Mouse (Mus musculus): ENCODE data around the gene Lonp2. TPM values are rescaled to one million over a fixed set of nuclear protein-coding genes. Genes with fewer than 3 reads are reported as not detected.

Lonp2 gene
- 100 and 103 TPM in 2 replicates for polyA plus RNA-seq (2015; fragmentation: Nextera tagmentation; extraction: Ambion mirVana)

- Histone ChIP-seq H3K27me3 (no peaks in the 10 kb centered on the region), H3K4me3 (peak within 1 kb of the TSS; percentile 94), H3K4me1 (replicated peaks) (peaks cover 23% of the 10 kb centered on the region), H3K9me3 (no peaks in the 10 kb centered on the region), H3K9ac (peak within 1 kb of the TSS; percentile 89), H3K4me2 (peak within 1 kb of the TSS; percentile 83), H3K36me3 (no peaks in the 10 kb centered on the region), H3K27ac (replicated peaks) (peak within 1 kb of the TSS; percentile 91)
- WGBS = under 1% methylated on average over 58 of the region's 62 CpGs
- ATAC-seq (ENCODE audit: low read depth) = peak; percentile 99
These were observed at the start of gene Lonp2 for GRCm38 (mm10) chr8:86623911-86624731. Lonp2 (plus strand) TSS chr8:86624043.

GRCm38 (mm10) chr8:86577547-86577946, 46.3 kb upstream of the Lonp2 start:
- no peaks in the 10 kb centered on the region for H3K27me3 ChIP-seq
- H3K4me3 ChIP-seq = no peak overlapping the region
- H3K9me3 ChIP-seq = no peaks in the 10 kb centered on the region
- 74% methylated on average over 8 of the region's 8 CpGs for WGBS
- no peak overlapping the region for H3K4me2 ChIP-seq
- no peak overlapping the region for H3K9ac ChIP-seq
- H3K4me1 ChIP-seq (replicated peaks) = no peaks in the 10 kb centered on the region
- H3K27ac ChIP-seq (replicated peaks) = no peak overlapping the region
- H3K36me3 ChIP-seq = no peaks in the 10 kb centered on the region
- ATAC-seq (ENCODE audit: low read depth) = no peak

DNA sequence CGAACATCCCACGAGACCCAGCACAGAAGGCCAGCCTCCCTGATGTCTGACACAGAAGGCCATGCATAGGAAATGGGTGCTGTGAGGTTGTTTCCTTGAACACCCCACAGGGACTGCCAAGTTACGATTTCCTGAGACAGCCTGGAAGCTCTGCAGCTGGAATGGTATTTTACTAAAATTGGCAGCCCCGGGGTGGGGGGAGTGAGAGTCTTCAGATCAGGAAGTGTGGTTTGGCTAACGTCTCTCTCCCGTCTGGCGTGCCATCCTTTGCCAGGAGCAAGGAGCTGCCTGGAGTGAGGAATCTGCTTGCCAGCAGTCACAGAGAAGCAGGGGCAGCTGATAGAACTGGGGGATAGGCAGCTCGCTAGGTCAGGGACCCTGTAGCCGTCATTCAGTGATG, 45.8 kb upstream of the Lonp2 start:
- no peak overlapping the region for H3K4me3 ChIP-seq
- H3K9ac ChIP-seq = no peak overlapping the region
- H3K4me1 ChIP-seq (replicated peaks) = no peaks in the 10 kb centered on the region
- H3K4me2 ChIP-seq = no peak overlapping the region
- 62% methylated on average over 9 of the region's 9 CpGs for whole genome bisulfite sequencing
- H3K27ac ChIP-seq (replicated peaks) = no peak overlapping the region
- H3K27me3 ChIP-seq = no peaks in the 10 kb centered on the region
- H3K9me3 ChIP-seq = no peaks in the 10 kb centered on the region
- ATAC-seq (ENCODE audit: low read depth) = no peak
- H3K36me3 ChIP-seq = no peaks in the 10 kb centered on the region

- WGBS = 79% methylated on average over 8 of the region's 8 CpGs
- Histone ChIP-seq H3K4me1 (replicated peaks) (no peaks in the 10 kb centered on the region), H3K36me3 (no peaks in the 10 kb centered on the region), H3K4me2 (no peak overlapping the region), H3K27me3 (no peaks in the 10 kb centered on the region), H3K27ac (replicated peaks) (no peak overlapping the region), H3K9me3 (no peaks in the 10 kb centered on the region), H3K4me3 (no peak overlapping the region), H3K9ac (no peak overlapping the region)
- no peak for ATAC-seq (ENCODE audit: low read depth)
These were observed 45.1 kb upstream of the Lonp2 start for GRCm38 (mm10) chr8:86578693-86579092.

- Histone ChIP-seq H3K27me3 (no peaks in the 10 kb centered on the region), H3K4me3 (no peak within 1 kb of the TSS), H3K9ac (no peak within 1 kb of the TSS), H3K4me1 (replicated peaks) (no peaks in the 10 kb centered on the region), H3K4me2 (no peak within 1 kb of the TSS), H3K27ac (replicated peaks) (no peak within 1 kb of the TSS), H3K9me3 (no peaks in the 10 kb centered on the region), H3K36me3 (no peaks in the 10 kb centered on the region)
- ATAC-seq (ENCODE audit: low read depth) = no peak
These were observed 43.4 kb upstream of the Lonp2 start, which contains the start of gene Abcc12 for GRCm38 (mm10) chr8:86580458-86580857. Abcc12 (minus strand) TSS chr8:86580686.

DNA sequence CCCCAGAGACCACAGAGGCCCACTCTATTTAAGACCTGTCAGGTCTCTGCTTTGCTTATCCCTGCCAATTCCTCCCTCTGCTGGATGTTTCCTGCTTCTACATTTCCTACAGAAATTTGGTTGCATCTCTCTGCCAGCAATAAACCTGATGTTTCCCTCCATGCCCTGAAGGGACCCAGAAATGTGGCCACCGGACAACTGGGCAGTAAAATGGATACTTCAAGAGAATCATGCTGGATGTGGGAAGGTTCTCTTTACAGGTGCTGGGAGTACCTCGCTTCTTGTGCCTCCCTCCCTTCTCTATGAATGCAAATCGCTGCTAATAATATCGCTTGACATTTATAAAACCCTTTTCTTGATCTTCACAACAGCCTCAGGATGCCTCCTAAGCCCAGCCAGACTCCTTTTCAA, 41.9 kb upstream of the Lonp2 start:
- Histone ChIP-seq H3K27me3 (no peaks in the 10 kb centered on the region), H3K4me1 (replicated peaks) (no peaks in the 10 kb centered on the region), H3K4me2 (no peak overlapping the region), H3K27ac (replicated peaks) (no peak overlapping the region), H3K9ac (no peak overlapping the region), H3K9me3 (no peaks in the 10 kb centered on the region), H3K4me3 (no peak overlapping the region), H3K36me3 (no peaks in the 10 kb centered on the region)
- 84% methylated on average over 4 of the region's 4 CpGs for WGBS
- no peak for ATAC-seq (ENCODE audit: low read depth)

GRCm38 (mm10) chr8:86585118-86585517, 38.7 kb upstream of the Lonp2 start:
- H3K4me1 ChIP-seq (replicated peaks) = no peaks in the 10 kb centered on the region
- H3K4me3 ChIP-seq = peak overlapping the region; percentile 45
- peak overlapping the region; percentile 60 for H3K9ac ChIP-seq
- H3K4me2 ChIP-seq = peak overlapping the region; percentile 72
- H3K9me3 ChIP-seq = no peaks in the 10 kb centered on the region
- peak; percentile 89 for ATAC-seq (ENCODE audit: low read depth)
- 5% methylated on average over 11 of the region's 11 CpGs for WGBS
- no peaks in the 10 kb centered on the region for H3K27me3 ChIP-seq
- H3K27ac ChIP-seq (replicated peaks) = peak overlapping the region; percentile 52; the same call in 1 of the 2 replicates
- no peaks in the 10 kb centered on the region for H3K36me3 ChIP-seq

DNA sequence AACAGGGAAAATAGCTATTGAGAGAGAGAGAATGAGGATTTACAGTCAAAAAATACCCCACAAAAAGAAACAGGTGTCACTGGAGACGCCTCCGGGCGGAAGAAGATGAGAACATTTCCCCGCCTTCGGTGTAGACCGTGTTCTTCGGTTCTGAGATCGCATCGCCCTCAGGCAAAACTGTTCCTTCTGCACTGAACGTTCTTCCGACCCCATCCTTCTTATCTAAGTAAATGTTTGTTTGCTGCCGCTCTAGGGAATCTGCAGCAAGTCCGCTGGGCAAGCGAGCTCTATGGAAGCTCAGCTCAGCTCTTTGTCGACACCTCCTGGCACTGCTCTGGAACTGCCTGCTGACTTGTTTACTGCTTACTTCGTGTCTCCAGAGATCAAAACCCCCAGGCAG, 38.3 kb upstream of the Lonp2 start:
- Histone ChIP-seq H3K36me3 (no peaks in the 10 kb centered on the region), H3K27me3 (no peaks in the 10 kb centered on the region), H3K4me1 (replicated peaks) (no peaks in the 10 kb centered on the region), H3K27ac (replicated peaks) (peak overlapping the region; percentile 52; the same call in 1 of the 2 replicates), H3K4me2 (peak overlapping the region; percentile 72), H3K9me3 (no peaks in the 10 kb centered on the region), H3K9ac (peak overlapping the region; percentile 60), H3K4me3 (peak overlapping the region; percentile 45)
- peak; percentile 83 for ATAC-seq (ENCODE audit: low read depth)
- WGBS = 4% methylated on average over 16 of the region's 16 CpGs

DNA sequence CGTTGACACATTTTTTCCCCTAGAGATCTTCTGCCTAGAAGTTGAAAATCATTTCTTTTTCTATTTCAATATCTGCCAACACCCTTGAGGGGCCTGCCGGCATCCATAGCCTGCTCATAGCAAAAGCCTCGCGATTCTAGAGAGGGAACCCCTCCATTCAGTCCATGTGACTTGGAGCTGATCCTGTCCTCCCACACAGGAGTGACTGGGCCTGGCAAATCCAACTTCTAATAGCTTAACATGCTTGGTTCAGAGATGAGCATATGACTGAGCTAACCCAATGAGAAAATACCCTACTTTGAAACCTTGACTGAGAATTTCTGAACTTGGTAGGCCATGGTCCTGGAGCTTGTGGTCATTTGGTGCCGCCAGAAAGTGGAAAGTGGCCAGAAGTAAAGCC, 37.8 kb upstream of the Lonp2 start:
- no peak overlapping the region for H3K4me3 ChIP-seq
- H3K27ac ChIP-seq (replicated peaks) = no peak overlapping the region
- H3K9me3 ChIP-seq = no peaks in the 10 kb centered on the region
- no peak overlapping the region for H3K9ac ChIP-seq
- H3K36me3 ChIP-seq = no peaks in the 10 kb centered on the region
- H3K4me1 ChIP-seq (replicated peaks) = no peaks in the 10 kb centered on the region
- H3K27me3 ChIP-seq = no peaks in the 10 kb centered on the region
- 49% methylated on average over 5 of the region's 5 CpGs for WGBS
- H3K4me2 ChIP-seq = no peak overlapping the region
- no peak for ATAC-seq (ENCODE audit: low read depth)

DNA sequence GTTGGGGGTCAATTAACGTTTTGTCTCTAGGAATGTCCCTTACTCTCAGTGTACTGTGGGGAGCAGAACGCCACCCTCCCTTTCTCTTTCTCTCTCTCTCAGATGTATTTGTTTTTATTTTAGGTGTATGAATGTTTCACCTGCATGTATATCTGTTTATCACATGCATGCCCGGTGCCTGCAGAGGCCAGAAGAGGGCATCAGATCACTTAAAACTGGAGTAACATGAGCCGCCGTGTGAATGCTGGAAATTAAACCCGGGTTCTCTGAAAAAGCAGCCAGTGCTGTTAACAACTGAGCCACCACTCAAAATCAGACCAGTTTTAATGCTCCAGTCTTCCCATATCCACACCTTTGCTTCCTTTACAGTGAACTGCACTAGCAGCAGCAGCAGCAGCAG, 37.2 kb upstream of the Lonp2 start:
- Histone ChIP-seq H3K9me3 (no peaks in the 10 kb centered on the region), H3K36me3 (no peaks in the 10 kb centered on the region), H3K9ac (no peak overlapping the region), H3K4me3 (no peak overlapping the region), H3K4me2 (no peak overlapping the region), H3K4me1 (replicated peaks) (no peaks in the 10 kb centered on the region), H3K27ac (replicated peaks) (no peak overlapping the region), H3K27me3 (no peaks in the 10 kb centered on the region)
- 57% methylated on average over 6 of the region's 6 CpGs for WGBS
- ATAC-seq (ENCODE audit: low read depth) = no peak

DNA sequence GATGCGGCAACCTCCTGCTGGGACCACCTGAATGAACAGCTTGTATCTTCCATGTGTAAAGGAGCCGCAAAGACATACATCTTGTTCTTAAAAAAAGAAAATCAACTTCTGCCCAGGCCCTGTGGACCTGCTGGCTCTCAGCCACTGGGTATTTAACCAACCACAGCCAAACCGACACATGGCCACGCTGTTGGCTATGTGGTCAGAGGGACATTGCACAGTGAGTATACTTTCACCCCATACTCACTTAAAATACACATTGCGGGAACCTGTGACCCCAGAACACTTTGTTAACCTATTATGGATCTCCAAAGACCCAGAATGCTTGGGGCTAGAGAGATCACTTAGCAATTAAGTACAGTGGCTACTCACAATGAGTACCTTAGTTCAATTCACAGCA, 35.5 kb upstream of the Lonp2 start:
- no peak overlapping the region for H3K9ac ChIP-seq
- H3K4me2 ChIP-seq = no peak overlapping the region
- WGBS = 93% methylated on average over 5 of the region's 5 CpGs
- ATAC-seq (ENCODE audit: low read depth) = no peak
- H3K4me1 ChIP-seq (replicated peaks) = no peaks in the 10 kb centered on the region
- no peak overlapping the region for H3K4me3 ChIP-seq
- no peak overlapping the region for H3K27ac ChIP-seq (replicated peaks)
- no peaks in the 10 kb centered on the region for H3K9me3 ChIP-seq
- no peaks in the 10 kb centered on the region for H3K27me3 ChIP-seq
- H3K36me3 ChIP-seq = no peaks in the 10 kb centered on the region

- Histone ChIP-seq H3K9ac (no peak overlapping the region), H3K4me1 (replicated peaks) (no peaks in the 10 kb centered on the region), H3K27ac (replicated peaks) (no peak overlapping the region), H3K9me3 (no peaks in the 10 kb centered on the region), H3K4me3 (no peak overlapping the region), H3K27me3 (no peaks in the 10 kb centered on the region), H3K4me2 (no peak overlapping the region), H3K36me3 (no peaks in the 10 kb centered on the region)
- WGBS = 66% methylated on average over 10 of the region's 10 CpGs
- ATAC-seq (ENCODE audit: low read depth) = no peak
These were observed 30.7 kb upstream of the Lonp2 start for GRCm38 (mm10) chr8:86593099-86593498.
